Mouse (Mus musculus) liver, embryonic 15.5 days (tissue): ENCODE measurements at regions not wholly inside any gene's neighbourhood (a gene's known extent, or its start where the extent isn't known, plus 50 kb on each side); places are given as distances from the start of the nearest gene placed in this dataset.
"Not testable (repeated sequence)": the region's sequence is repeated elsewhere in the genome, so short reads cannot be mapped to it uniquely, and the experiment has no call there.

Experiments
- ATAC-seq: fragments of 200-750 bp; cut with Nextera tagmentation; 2 replicates; pipeline ENCODE4 v1.8.0; 2017; ENCODE audit warnings: moderate number of reproducible peaks, mild to moderate bottlenecking, moderate library complexity; ENCODE audit not compliant: insufficient read depth
- H3K27ac ChIP-seq: fragments of 300-500 bp; sonication (generic); replicated peaks from 2 replicates; pipeline ENCODE4 v1.5.1; 2015; ENCODE audit warnings: mild to moderate bottlenecking, inconsistent platforms
- H3K27me3 ChIP-seq: fragments of 300-500 bp; sonication (generic); 2 replicates; pipeline ENCODE4 v1.6.1; 2015; ENCODE audit warnings: mild to moderate bottlenecking, inconsistent platforms
- H3K36me3 ChIP-seq: fragments of 300-500 bp; sonication (generic); replicated peaks from 2 replicates; pipeline ENCODE4 v1.6.1; 2015; ENCODE audit warnings: moderate library complexity, mild to moderate bottlenecking, inconsistent platforms
- H3K4me1 ChIP-seq: fragments of 300-500 bp; sonication (generic); replicated peaks from 2 replicates; pipeline ENCODE4 v1.6.1; 2015; ENCODE audit warnings: inconsistent platforms
- H3K4me2 ChIP-seq: fragments of 300-500 bp; sonication (generic); 2 replicates; pipeline ENCODE4 v1.6.1; 2015; ENCODE audit warnings: moderate library complexity, mild to moderate bottlenecking, inconsistent platforms
- H3K4me3 ChIP-seq: fragments of 300-500 bp; sonication (generic); replicated peaks from 2 replicates; pipeline ENCODE4 v1.5.1; 2015; ENCODE audit warnings: mild to moderate bottlenecking, inconsistent platforms
- H3K9ac ChIP-seq: fragments of 300-500 bp; sonication (generic); 2 replicates; pipeline ENCODE4 v1.6.1; 2015; ENCODE audit warnings: moderate library complexity, mild to moderate bottlenecking, inconsistent platforms
- H3K9me3 ChIP-seq: fragments of 300-500 bp; sonication (generic); replicated peaks from 2 replicates; pipeline ENCODE4 v1.6.1; 2016; ENCODE audit warnings: inconsistent platforms
- WGBS: fragments of 180-500 bp; shearing (Covaris S2); methylation state at CpG from one replicate; pipeline ENCODE4 v1.1.7; 2015; ENCODE audit warnings: mixed read lengths; ENCODE audit not compliant: insufficient replicate concordance; 5-methylcytosine and 5-hydroxymethylcytosine counted together

DNA sequence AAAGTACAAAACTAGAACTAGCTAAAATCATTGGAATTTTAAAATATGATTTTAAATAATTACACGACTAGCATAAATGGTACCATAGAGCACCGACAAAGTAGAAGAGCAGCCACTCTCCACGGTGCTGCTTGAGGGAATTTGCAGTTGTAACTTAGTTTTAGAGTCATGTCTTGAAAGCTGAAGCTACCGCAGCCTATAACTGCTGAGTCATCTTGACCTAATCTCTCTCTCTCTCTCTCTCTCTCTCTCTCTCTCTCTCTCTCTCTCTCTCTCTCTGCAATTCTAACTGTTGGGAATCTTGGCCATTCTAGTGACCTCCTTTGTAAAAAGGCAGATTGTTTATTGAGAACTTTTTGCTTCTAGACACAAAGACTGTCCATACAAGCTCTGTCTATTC lies 177.5 kb downstream of the Nuak1 start:
- Histone ChIP-seq H3K4me3 (no peak overlapping the region), H3K27me3 (no peaks in the 10 kb centered on the region), H3K4me2 (no peak overlapping the region), H3K36me3 (no peaks in the 10 kb centered on the region), H3K9ac (no peak overlapping the region), H3K9me3 (no peaks in the 10 kb centered on the region), H3K4me1 (no peaks in the 10 kb centered on the region), H3K27ac (no peak overlapping the region)
- 46% methylated on average over 4 of the region's 4 CpGs for WGBS
- ATAC-seq: no peak

DNA sequence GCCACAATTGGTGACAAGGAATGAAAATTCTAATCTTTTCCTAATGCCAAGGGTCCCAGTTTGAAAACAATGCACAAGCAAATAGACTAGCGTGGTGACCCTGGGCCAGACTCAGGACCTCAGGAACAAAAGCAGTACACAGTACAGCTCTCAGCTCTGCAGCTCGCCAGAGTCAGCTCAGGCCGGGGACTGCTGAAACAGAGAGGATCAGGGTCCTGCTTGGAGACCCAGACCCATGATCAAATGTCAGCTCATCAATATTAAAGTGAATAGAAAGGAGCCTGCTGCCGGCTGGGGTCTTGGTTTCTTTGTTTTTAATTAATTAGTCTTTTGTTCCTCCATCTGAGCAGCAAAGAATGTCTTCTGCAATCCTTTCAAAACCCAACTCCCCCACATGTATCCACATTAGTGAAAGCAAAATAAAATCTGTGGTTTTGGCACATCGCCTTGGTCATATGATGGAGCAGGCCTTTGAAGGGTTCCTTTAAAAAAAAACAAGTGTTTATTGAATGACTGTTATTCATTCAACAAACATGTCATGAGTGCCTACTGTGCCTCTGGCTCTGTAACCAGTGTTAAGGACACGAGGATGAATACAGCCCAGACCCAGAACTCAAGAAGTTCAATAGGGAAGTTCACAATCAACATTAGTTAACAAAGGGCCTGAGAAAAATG lies 154.4 kb downstream of the Nuak1 start:
- H3K9me3 ChIP-seq: no peaks in the 10 kb centered on the region
- H3K4me3 ChIP-seq: no peak overlapping the region
- H3K27me3 ChIP-seq: no peaks in the 10 kb centered on the region
- H3K36me3 ChIP-seq: no peaks in the 10 kb centered on the region
- no peak overlapping the region for H3K9ac ChIP-seq
- no peak overlapping the region for H3K4me2 ChIP-seq
- no peaks in the 10 kb centered on the region for H3K4me1 ChIP-seq
- 61% methylated on average over 6 of the region's 6 CpGs for WGBS
- no peak for ATAC-seq
- no peak overlapping the region for H3K27ac ChIP-seq

DNA sequence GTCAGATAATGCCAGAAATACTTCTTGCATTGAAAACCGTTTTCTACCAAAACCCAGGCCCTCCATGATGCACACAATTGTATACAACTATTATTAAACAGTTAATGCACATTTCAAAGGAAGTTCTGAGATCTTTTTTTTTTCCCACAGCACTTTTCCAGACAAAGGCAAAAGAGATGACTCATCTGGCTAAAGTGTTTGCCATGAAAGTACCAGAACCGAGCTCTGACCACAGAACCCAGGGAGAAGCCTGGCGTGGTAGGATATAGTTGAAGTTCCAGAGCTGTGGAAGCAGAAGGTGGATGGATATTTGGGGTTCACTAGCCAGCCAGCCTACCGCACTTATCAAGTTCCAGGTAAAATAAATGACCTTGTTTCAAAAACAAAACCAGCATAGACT lies 146.0 kb downstream of the Nuak1 start:
- H3K27ac ChIP-seq: no peak overlapping the region
- WGBS: 53% methylated on average over 4 of the region's 4 CpGs
- ATAC-seq: no peak
- no peak overlapping the region for H3K4me3 ChIP-seq
- no peaks in the 10 kb centered on the region for H3K36me3 ChIP-seq
- no peak overlapping the region for H3K4me2 ChIP-seq
- H3K4me1 ChIP-seq: no peaks in the 10 kb centered on the region
- no peak overlapping the region for H3K9ac ChIP-seq
- H3K27me3 ChIP-seq: no peaks in the 10 kb centered on the region
- no peaks in the 10 kb centered on the region for H3K9me3 ChIP-seq

DNA sequence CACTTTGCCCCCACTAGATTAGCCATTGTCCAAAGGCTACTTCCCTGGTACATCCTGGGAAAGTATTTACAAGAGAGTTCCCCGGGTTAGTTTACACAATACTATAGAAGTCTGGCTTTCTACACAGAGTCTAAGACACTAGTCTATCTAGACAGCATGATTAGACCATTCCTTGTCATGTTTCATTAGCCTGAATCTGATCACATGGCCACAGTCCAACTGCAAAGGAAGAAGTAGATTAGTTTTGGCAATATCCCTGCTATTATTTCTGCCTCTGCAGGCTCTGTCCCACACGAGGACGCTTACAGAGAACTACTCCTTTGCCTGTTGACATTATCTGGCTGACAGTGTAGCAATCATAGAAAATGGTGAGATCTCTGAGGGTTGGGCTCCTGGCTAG lies 144.2 kb downstream of the Nuak1 start:
- WGBS: 59% methylated on average over 3 of the region's 3 CpGs
- Histone ChIP-seq H3K27me3 (no peaks in the 10 kb centered on the region), H3K4me3 (no peak overlapping the region), H3K9me3 (no peaks in the 10 kb centered on the region), H3K4me1 (no peaks in the 10 kb centered on the region), H3K4me2 (no peak overlapping the region), H3K9ac (no peak overlapping the region), H3K36me3 (no peaks in the 10 kb centered on the region), H3K27ac (no peak overlapping the region)
- ATAC-seq: no peak

DNA sequence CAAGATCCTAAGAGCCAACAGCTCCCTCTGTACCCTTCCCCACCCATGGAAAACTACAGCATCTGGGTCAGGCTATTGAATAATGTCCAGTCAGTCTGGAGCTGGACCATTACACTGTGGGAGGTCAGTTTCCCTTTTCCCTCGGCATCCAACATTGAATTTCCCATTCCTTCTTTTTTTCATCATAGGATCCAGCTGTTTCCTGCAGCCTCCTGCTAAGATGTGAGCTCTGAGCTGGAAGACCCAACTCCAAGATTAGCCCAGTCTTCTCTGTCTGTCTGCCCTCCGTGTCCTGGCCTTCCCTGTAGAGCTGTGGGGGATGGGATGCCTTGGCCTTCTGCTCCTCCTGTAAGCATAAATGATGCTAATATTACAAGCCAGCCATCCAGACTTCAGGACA lies 138.8 kb downstream of the Nuak1 start:
- Histone ChIP-seq H3K9ac (no peak overlapping the region), H3K27ac (no peak overlapping the region), H3K4me2 (no peak overlapping the region), H3K4me1 (no peaks in the 10 kb centered on the region), H3K4me3 (no peak overlapping the region), H3K27me3 (no peaks in the 10 kb centered on the region), H3K36me3 (no peaks in the 10 kb centered on the region), H3K9me3 (no peaks in the 10 kb centered on the region)
- 41% methylated on average over 2 of the region's 2 CpGs for WGBS
- ATAC-seq: no peak

DNA sequence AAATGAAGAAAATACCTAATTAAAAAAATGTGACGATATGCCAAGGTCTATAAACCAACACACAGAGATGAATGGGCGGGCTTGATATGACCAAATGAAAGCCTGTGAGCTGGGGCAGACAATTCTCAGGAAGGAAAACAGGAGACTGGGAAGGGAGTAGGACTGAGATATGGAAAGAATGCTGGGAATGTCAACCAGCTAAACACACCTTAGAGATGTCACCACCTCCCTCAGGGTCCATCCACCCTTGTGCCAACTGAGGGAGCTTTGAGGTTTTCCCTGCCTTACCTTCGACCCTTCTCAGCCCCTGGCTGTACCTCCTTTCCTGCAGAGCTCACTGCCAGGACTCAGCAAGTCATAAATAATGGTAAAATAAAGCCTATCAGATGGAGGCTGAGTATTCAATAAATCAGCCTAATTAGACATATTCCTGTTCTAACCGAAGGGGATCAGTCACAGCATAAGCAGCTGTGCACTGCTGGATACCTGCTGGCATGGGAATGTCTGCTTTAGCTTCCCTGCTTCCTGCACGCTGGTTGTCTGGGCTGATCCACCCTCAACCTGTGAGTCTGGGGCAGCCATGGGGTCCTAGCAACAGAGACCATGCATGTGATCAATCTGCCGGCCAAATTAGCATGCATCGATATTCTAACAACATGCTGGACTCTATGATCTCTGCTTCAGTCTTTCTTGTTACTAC lies 137.4 kb downstream of the Nuak1 start:
- Histone ChIP-seq H3K36me3 (no peaks in the 10 kb centered on the region), H3K4me3 (no peak overlapping the region), H3K4me1 (no peaks in the 10 kb centered on the region), H3K4me2 (no peak overlapping the region), H3K9me3 (no peaks in the 10 kb centered on the region), H3K27ac (no peak overlapping the region), H3K27me3 (no peaks in the 10 kb centered on the region), H3K9ac (no peak overlapping the region)
- WGBS: 57% methylated on average over 7 of the region's 7 CpGs
- ATAC-seq: no peak

DNA sequence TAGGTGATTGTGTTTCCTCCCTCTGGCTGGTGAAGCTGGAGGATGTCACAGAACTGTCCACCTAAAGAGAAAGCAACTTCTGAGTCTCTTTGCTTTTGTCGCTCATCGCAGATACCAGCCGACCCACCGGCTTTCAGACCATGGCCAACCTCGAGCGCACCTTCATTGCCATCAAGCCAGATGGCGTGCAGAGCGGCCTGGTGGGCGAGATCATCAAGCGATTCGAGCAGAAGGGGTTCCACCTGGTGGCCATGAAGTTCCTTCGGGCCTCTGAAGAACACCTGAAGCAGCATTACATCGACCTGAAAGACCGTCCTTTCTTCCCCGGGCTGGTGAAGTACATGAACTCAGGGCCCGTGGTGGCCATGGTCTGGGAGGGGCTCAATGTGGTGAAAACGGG lies 131.7 kb downstream of the Nuak1 start:
- not testable (repeated sequence) for H3K27me3 ChIP-seq, H3K36me3 ChIP-seq, H3K9me3 ChIP-seq, H3K4me2 ChIP-seq, H3K27ac ChIP-seq, H3K4me1 ChIP-seq, H3K4me3 ChIP-seq, H3K9ac ChIP-seq, ATAC-seq
- 72% methylated on average over 17 of the region's 17 CpGs for WGBS

DNA sequence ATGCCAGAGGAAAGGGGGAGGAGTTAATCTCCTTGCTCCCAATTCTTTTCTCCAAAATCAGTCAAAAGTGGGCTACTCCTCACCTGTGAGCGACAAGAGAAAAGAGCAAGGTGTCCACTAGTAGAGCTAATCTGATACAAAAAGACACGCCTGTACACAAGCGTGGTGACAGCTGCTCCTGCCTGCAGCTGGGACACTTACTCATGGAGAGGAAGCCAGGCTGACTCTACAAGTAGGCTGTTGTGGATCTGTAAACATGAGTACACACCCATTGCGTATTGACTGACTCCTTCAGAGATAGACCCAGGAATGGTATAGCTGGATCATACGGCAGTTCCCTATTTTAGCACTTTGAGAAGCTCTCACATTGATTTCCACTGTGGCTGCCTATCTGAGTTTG lies 129.7 kb downstream of the Nuak1 start:
- no peaks in the 10 kb centered on the region for H3K36me3 ChIP-seq
- no peak overlapping the region for H3K4me2 ChIP-seq
- H3K27me3 ChIP-seq: no peaks in the 10 kb centered on the region
- 68% methylated on average over 5 of the region's 5 CpGs for WGBS
- H3K4me1 ChIP-seq: no peaks in the 10 kb centered on the region
- ATAC-seq: no peak
- H3K27ac ChIP-seq: no peak overlapping the region
- H3K4me3 ChIP-seq: no peak overlapping the region
- no peaks in the 10 kb centered on the region for H3K9me3 ChIP-seq
- no peak overlapping the region for H3K9ac ChIP-seq

DNA sequence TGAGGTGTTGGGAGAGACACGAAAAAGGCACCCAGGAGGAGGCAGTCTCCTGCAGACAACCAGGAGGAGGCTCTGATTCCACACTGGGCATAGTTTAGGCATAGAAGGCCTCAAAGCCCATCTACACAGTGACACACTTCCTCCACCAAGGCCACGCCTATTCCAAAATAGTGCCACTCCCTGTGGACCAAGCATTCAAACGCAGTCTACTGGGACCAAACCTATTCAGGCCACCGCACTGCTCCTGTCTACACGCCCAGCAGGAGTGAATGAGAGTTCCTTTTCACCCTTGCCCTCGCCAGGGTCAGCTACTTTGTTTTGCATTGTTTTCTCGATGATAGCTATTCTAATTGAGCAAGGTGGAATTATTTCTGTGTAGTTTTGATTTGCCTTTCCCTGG lies 127.7 kb downstream of the Nuak1 start:
- H3K4me2 ChIP-seq: no peak overlapping the region
- 58% methylated on average over 7 of the region's 7 CpGs for WGBS
- no peak for ATAC-seq

DNA sequence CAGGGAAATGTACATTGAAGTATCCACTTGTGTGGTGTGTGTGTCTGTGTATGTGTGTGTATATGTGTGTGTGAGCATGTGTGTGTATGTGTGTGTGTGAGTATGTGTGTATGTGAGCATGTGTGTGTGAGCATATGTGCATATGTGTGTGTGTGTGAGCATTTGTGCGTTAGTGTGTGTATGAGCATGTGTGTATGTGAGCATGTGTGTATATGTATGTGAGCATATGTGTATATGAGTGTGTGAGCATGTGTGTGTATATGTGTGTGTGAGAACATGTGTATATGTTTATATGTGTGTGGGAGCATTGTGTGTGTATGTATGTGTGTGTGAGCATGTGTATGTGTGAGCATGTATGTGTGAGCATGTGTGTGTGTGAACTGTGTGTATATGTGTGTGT lies 123.5 kb downstream of the Nuak1 start:
- no peak overlapping the region for H3K27ac ChIP-seq
- H3K4me2 ChIP-seq: no peak overlapping the region
- H3K27me3 ChIP-seq: no peaks in the 10 kb centered on the region
- ATAC-seq: no peak
- H3K4me1 ChIP-seq: no peaks in the 10 kb centered on the region
- no peak overlapping the region for H3K9ac ChIP-seq
- no peaks in the 10 kb centered on the region for H3K36me3 ChIP-seq
- H3K4me3 ChIP-seq: no peak overlapping the region
- no peaks in the 10 kb centered on the region for H3K9me3 ChIP-seq
- 72% methylated on average over 1 of the region's 1 CpGs for WGBS

More for the DNA sequence above, 127.7 kb downstream of the Nuak1 start:
- no peak overlapping the region for H3K27ac ChIP-seq
- H3K27me3 ChIP-seq: no peaks in the 10 kb centered on the region
- no peaks in the 10 kb centered on the region for H3K36me3 ChIP-seq
- no peaks in the 10 kb centered on the region for H3K4me1 ChIP-seq
- H3K4me3 ChIP-seq: no peak overlapping the region
- H3K9me3 ChIP-seq: no peaks in the 10 kb centered on the region
- H3K9ac ChIP-seq: no peak overlapping the region

DNA sequence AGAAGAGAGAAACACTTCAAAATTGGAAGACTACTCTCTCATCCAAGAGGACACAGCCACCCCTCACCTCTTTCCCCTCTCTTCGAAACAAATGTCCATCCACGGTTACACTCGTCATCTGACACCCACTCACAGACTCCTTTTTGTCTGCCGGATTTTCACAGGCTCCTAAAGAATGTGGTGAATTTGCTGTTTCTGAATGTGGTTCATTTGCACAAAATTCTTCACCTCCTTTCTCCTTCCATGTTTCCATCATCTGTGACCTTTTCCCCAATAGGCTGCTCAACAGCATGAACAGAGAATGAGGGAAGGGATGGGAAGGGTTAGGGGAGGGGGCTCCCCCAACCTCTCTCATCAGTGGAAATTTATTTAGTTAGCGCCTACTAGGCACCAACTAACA lies 122.4 kb downstream of the Nuak1 start:
- H3K4me3 ChIP-seq: no peak overlapping the region
- 65% methylated on average over 5 of the region's 5 CpGs for WGBS
- no peaks in the 10 kb centered on the region for H3K4me1 ChIP-seq
- H3K9me3 ChIP-seq: no peaks in the 10 kb centered on the region
- H3K9ac ChIP-seq: no peak overlapping the region
- ATAC-seq: no peak
- H3K27ac ChIP-seq: no peak overlapping the region
- H3K27me3 ChIP-seq: no peaks in the 10 kb centered on the region
- H3K4me2 ChIP-seq: no peak overlapping the region
- no peaks in the 10 kb centered on the region for H3K36me3 ChIP-seq
